Mouse (Mus musculus) fat pad, adult 2 months (tissue): Measurements from ENCODE around the gene Vmn1r192.
"Not testable (repeated sequence)": the region's sequence is repeated elsewhere in the genome, so short reads cannot be mapped to it uniquely, and the experiment has no call there.

Source experiments
- DNase-seq: peaks from one replicate; pipeline ENCODE4 v3.0.0-alpha.2; 2011; ENCODE audit warnings: low read depth, low spot score; ENCODE audit errors: extremely low read depth

The Vmn1r192 gene

DNA sequence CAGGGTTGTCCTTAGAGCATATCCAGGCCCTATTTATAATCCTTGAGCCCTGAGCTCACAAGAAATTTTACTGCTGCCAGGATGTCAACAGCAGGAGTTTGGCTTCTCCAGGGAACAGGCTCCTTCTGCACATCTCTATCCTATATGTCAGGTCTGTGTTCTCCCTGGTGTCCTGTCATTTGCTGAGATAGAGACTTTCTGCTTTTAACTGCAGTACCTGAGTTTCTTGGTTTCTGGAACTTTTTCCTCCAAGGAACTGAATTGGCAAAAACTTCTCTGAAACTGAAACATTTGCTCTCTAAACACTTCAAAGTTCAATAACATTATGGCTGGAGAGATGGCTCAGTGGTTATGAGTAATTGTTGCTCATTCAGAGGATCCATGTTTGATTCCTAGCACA is at the start of gene Vmn1r192:
Gene Vmn1r192, minus strand, starts transcription at position 101 of the 400 bp plus-strand sequence.
- DNase-seq: no peak

DNA sequence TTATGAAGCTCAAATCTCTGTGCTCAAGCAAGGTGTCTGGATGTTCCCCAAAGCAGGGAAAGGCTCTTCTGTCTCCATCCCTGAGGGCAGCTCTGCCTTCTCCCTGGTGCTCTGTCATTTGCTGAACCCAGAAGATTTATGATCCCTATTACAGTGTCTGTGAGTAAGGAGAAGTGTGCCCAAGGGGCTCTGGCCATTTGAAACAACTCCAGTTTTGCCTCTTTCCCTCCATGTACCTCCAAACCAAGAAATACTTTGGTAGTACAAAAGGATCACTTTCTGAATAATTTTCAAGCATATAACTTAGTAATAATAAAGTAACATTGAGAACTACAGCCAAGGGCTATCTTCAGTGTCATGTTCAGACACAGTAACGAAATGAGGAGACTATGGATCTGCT is 32.1 kb upstream of the Vmn1r192 start, which contains the start of gene Vmn1r193:
Gene Vmn1r193, minus strand, starts transcription at position 101 of the 400 bp plus-strand sequence.
- DNase-seq: not testable (repeated sequence)

DNA sequence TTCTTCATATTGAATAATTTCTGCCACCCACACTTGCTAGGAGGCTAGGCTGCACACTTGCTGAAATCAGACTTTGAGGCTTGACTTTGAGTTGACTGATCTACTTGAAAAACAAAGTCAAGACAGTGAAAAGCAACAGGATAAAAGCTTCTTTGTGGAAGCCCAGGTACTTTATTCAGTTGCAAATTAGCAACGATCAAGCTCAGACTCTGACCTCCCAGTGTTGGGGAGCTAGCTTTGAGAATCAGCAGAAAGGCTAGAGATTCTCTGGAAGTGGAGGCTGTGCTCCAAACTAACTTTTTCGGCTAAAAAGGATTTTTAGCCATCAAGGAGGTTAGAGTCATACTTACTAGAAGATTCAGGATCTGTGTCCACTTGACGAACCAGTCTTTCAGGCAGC is 1.8 kb upstream of the Vmn1r192 start:
- not testable (repeated sequence) for DNase-seq

DNA sequence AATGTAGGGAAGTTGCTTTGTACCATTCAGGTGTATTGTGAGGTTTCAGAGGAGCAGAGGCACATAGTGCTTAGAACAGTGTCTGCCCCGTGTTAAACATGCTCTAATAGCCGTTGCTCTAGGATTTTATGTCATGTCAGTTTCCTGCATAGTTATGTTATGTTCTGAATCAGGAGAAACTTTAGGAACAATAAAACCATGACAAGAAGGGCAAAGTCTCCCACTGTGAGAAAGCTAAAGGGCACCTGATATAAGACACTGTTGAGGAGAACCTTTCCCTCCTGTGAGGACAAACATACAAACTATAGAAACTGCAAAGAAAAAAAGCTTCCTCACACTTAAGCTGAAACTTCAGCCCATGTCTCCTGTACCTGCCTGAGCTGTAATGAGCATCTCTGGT is 556 bp downstream of the Vmn1r192 start:
- no peak for DNase-seq

DNA sequence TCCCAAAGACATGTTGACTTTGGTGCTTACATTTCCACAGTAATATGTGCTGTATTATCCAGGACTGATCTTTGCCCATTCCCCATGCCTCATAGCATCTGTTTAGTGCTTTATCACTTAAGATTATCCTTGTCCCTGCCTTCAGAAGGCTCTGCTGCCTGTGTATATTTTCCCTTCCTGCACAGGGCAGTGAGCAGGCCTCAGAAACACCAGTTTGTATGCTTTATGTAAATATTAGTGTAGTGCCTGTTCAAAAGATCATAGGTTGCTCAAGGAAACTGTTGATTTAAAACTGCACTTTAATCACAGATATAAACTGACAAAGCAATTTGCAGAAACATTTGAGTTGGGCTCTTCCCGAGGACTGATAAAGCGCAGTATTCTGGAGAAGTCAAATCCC is 1.6 kb downstream of the Vmn1r192 start:
- DNase-seq: no peak

DNA sequence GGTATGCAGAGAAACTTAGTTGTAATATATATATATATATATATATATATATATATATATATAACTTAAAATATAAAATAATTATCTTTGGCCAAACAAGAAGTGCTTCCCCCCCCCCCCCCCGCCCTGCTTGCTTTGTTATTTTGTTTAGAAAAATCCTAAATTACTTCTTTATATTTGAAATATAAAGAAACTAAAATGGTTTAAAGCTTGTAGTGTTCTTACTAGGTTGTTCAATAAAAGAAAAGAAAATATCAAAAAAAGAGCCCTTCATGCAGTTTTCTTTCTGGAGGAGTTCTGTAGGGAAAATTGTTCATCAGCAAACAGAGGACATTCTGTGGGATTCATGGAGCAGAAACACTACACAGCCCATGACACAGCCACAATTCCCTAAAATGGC is 7.1 kb downstream of the Vmn1r192 start, which contains the start of gene Vmn1r191:
Gene Vmn1r191, minus strand, starts transcription at position 101 of the 400 bp plus-strand sequence.
- no peak for DNase-seq

DNA sequence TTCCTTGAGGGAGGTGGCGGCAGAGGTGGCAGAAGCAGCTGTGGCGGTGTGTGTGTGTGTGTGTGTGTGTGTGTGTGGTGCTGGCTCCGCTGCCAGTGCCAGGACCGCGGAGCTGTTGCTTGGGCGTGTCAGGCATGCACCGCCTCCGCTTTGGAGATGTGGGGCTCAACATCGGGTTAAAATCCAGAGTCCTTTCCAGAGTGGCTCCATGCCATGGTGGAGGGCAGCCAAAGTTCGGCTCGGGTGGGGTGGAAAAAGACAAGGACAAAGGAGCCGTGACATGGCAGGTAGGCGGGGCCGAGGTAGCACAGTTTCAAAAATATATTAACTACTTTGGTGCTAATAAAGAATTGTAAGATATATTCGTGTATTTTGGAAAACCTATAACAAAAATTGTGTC is 22.5 kb downstream of the Vmn1r192 start:
- no peak for DNase-seq

DNA sequence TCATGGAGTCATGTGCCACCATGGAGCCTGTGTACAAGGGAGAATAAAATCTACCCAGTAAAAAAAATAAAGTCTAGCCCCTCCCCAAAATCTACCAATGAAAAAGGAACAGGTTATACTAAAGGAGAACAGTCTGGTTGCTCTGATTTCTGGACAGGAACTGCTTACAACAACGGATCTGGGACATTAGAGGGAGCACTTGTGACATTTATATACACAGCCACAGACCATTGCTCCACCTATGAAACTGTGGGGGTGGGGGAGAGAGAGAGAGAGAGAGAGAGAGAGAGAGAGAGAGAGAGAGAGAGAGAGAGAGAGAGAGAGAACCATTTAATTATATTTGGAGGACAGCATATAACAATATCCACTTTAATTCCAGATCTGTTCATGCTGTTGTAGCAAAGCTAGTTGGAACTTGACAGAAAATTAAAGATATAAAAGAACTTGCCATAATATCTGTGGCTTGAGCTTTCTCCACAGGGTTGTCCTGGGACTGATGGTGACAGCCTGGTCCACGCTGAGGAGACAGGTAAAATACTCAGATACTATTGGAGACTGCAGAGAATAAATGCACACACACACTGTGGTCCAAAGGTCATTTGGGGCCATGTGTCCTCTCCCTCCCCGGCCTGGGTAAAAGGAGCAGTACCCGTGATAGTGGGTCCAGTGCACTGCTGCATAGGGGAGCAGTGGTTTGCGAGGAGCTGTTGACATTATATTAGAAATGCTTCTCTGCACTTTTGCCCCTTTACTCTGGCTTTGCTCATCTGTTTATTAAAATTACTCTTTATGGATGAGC is 54.2 kb downstream of the Vmn1r192 start:
- not testable (repeated sequence) for DNase-seq
